Mouse (Mus musculus): ENCODE data around the gene Slit3. TPM values are rescaled to one million over a fixed set of nuclear protein-coding genes. Genes with fewer than 3 reads are reported as not detected.
A peak's percentile ranks its signal among the peaks of the same experiment; 100 is the strongest.

The Slit3 gene
- polyA plus RNA-seq, 1 experiment from 2014 or later, result 7.4 TPM

DNA sequence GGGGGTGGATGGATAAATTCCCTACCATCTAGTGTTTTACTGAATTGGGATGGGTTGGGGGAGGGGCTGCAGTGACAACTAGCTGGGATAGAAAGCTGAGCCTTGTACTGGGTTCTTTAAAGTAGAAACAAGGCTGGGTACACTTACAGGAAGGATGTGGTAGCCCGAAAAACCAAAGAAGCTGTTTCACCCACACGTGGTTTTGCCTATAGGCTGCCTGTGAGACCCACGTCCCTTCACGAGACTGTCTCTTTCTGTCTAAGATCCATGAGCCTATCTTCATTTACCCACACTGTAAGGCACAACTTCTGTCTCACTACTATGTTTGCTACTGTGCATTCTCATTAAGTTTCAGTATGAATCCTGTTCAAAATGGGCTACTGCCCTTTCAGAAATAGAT is 384.3 kb downstream of the Slit3 start:
- H3K27ac ChIP-seq (ENCODE audit: low read depth, low read length), result no peak overlapping the region
- ATAC-seq (replicated peaks; ENCODE audit: low FRiP score) (no peak), DNase-seq (ENCODE audit: low spot score) (no peak)
- no peak overlapping the region for H3K9ac ChIP-seq (ENCODE audit: low read length)
- H3K4me3 ChIP-seq (ENCODE audit: low read depth, low read length), result no peak overlapping the region
- no peak overlapping the region for H3K4me2 ChIP-seq (ENCODE audit: low read depth, low read length, severe bottlenecking)
- no peaks in the 10 kb centered on the region for H3K9me3 ChIP-seq (ENCODE audit: control insufficient read depth, low read length)
- peaks cover 16% of the 10 kb centered on the region; the same call in 1 of the 2 replicates for H3K4me1 ChIP-seq (replicated peaks; ENCODE audit: control insufficient read depth, insufficient read depth, low read length)
- no peaks in the 10 kb centered on the region; the same call in 1 of the 2 replicates for H3K27me3 ChIP-seq (ENCODE audit: control insufficient read depth, insufficient read depth, low read length)
- no peaks in the 10 kb centered on the region for H3K36me3 ChIP-seq (ENCODE audit: control insufficient read depth, insufficient read depth, low read length)
- 52% methylated on average over 4 of the region's 4 CpGs for WGBS

DNA sequence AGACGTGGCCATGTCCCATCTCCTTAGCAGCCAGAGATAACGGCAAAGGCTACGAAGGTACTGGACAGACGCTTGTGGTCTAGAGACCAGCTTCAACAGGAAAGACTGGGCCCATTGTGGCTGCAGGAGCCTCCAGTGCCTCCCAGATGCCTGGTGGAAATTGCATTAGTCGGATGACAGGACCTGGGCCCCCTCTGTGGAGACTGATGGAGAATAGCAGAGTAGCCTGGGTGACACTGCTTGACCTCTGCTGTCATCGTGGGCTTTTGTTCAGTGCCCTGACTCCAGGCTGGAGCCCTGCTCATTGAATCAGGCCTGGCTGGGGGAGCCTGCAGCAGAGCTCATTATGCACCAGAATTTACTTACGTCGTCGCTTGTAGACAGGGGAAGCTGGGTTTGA is 384.8 kb downstream of the Slit3 start:
- H3K36me3 ChIP-seq (ENCODE audit: control insufficient read depth, insufficient read depth, low read length), result no peaks in the 10 kb centered on the region
- H3K27ac ChIP-seq (ENCODE audit: low read depth, low read length), result no peak overlapping the region
- peaks cover 16% of the 10 kb centered on the region; the same call in 1 of the 2 replicates for H3K4me1 ChIP-seq (replicated peaks; ENCODE audit: control insufficient read depth, insufficient read depth, low read length)
- DNase-seq (ENCODE audit: low spot score), result no peak
- H3K4me3 ChIP-seq (ENCODE audit: low read depth, low read length), result no peak overlapping the region
- no peak overlapping the region for H3K4me2 ChIP-seq (ENCODE audit: low read depth, low read length, severe bottlenecking)
- H3K27me3 ChIP-seq (ENCODE audit: control insufficient read depth, insufficient read depth, low read length), result no peaks in the 10 kb centered on the region; the same call in 1 of the 2 replicates
- H3K9ac ChIP-seq (ENCODE audit: low read length), result no peak overlapping the region
- WGBS, result 11% methylated on average over 9 of the region's 9 CpGs
- peak; percentile 45 for ATAC-seq (replicated peaks; ENCODE audit: low FRiP score)
- H3K9me3 ChIP-seq (ENCODE audit: control insufficient read depth, low read length), result no peaks in the 10 kb centered on the region

DNA sequence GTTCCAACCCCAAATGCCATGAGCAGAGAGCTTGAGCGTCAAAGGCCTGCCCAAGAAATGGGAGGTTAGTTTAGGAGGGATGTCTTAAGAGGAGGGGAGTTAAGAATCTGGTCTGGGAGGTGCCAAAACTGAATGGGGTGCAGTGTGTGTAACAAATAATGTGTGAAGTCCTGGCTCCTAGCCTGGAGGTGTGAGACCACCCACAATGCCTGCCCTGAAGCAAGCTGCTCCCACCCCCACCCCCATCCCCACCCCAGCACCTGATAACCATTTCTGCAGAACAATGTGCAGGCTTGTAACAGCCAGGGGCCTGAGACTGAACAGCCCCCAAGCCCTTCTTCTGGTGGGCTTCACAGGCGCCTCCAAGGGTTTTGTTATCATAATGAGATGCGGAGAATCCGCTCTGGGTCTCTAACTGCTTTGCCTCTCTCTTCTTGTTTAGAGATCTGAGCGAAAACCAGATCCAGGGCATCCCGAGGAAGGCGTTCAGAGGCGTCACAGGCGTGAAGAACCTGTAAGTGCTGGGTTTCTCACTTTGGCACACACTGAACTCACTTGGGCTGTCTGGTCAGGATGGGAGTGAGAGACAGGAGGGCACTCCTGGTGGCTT is 386.9 kb downstream of the Slit3 start:
- no peak overlapping the region for H3K27ac ChIP-seq (ENCODE audit: low read depth, low read length)
- H3K9ac ChIP-seq (ENCODE audit: low read length), result no peak overlapping the region
- DNase-seq (ENCODE audit: low spot score) (no peak), ATAC-seq (replicated peaks; ENCODE audit: low FRiP score) (no peak)
- no peak overlapping the region for H3K4me3 ChIP-seq (ENCODE audit: low read depth, low read length)
- WGBS, result 23% methylated on average over 9 of the region's 9 CpGs
- peaks cover 16% of the 10 kb centered on the region; the same call in 1 of the 2 replicates for H3K4me1 ChIP-seq (replicated peaks; ENCODE audit: control insufficient read depth, insufficient read depth, low read length)
- no peaks in the 10 kb centered on the region for H3K36me3 ChIP-seq (ENCODE audit: control insufficient read depth, insufficient read depth, low read length)
- H3K4me2 ChIP-seq (ENCODE audit: low read depth, low read length, severe bottlenecking), result no peak overlapping the region
- no peaks in the 10 kb centered on the region; the same call in 1 of the 2 replicates for H3K27me3 ChIP-seq (ENCODE audit: control insufficient read depth, insufficient read depth, low read length)
- H3K9me3 ChIP-seq (ENCODE audit: control insufficient read depth, low read length), result no peaks in the 10 kb centered on the region

DNA sequence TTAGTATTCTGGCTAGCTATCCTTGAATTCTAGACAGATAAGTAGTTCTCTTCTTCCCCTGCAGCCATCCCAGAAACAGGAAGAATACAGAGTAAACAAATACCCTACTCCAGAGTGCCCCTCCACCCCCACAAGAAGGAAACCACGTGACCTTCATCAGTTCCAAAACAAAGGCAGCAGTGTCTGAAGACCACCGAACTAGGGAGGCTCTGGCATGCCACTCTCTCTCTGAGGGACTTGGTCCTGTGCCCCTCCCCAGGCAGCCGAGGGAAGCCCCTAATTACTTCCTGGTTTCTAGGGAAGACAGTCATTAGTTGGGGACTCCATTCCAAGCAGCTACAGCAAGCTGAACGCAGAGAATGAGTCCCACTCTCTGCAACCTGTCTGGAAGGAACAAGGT is 391.7 kb downstream of the Slit3 start:
- 2% methylated on average over 4 of the region's 4 CpGs for WGBS
- ATAC-seq (replicated peaks; ENCODE audit: low FRiP score), result peak; percentile 56
- peak; percentile 68 for DNase-seq (ENCODE audit: low spot score)
- Histone ChIP-seq H3K27ac (ENCODE audit: low read depth, low read length) (no peak overlapping the region), H3K9me3 (ENCODE audit: control insufficient read depth, low read length) (no peaks in the 10 kb centered on the region), H3K36me3 (ENCODE audit: control insufficient read depth, insufficient read depth, low read length) (no peaks in the 10 kb centered on the region), H3K4me1 (replicated peaks; ENCODE audit: control insufficient read depth, insufficient read depth, low read length) (peaks cover 21% of the 10 kb centered on the region; the same call in 1 of the 2 replicates), H3K27me3 (ENCODE audit: control insufficient read depth, insufficient read depth, low read length) (no peaks in the 10 kb centered on the region; the same call in 1 of the 2 replicates), H3K4me2 (ENCODE audit: low read depth, low read length, severe bottlenecking) (peak overlapping the region; percentile 0; the same call in 1 of the 2 replicates), H3K4me3 (ENCODE audit: low read depth, low read length) (no peak overlapping the region), H3K9ac (ENCODE audit: low read length) (no peak overlapping the region)

DNA sequence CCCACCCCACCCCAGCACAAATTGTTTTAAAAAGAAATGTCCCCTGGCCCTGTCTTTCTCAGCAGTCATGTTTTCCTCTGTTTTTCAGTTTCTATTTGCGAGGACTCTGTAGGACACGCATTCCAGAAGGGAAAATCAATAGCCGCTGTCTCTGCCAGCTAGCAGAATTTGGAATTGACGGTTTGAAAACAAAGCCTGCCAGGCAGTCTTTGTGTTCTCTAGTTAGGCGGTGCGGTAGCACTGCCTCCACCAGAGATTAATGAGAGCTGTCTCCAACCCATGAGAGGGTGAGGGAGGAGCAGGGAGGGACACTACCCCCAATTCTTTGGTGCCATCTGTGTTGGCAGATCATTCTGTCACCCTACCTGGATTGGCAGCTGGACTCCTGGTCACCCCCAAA is 392.3 kb downstream of the Slit3 start:
- Histone ChIP-seq H3K4me3 (ENCODE audit: low read depth, low read length) (no peak overlapping the region), H3K27me3 (ENCODE audit: control insufficient read depth, insufficient read depth, low read length) (no peaks in the 10 kb centered on the region; the same call in 1 of the 2 replicates), H3K36me3 (ENCODE audit: control insufficient read depth, insufficient read depth, low read length) (no peaks in the 10 kb centered on the region), H3K9me3 (ENCODE audit: control insufficient read depth, low read length) (no peaks in the 10 kb centered on the region), H3K4me2 (ENCODE audit: low read depth, low read length, severe bottlenecking) (peak overlapping the region; percentile 0; the same call in 1 of the 2 replicates), H3K4me1 (replicated peaks; ENCODE audit: control insufficient read depth, insufficient read depth, low read length) (peaks cover 17% of the 10 kb centered on the region; the same call in 1 of the 2 replicates), H3K27ac (ENCODE audit: low read depth, low read length) (no peak overlapping the region), H3K9ac (ENCODE audit: low read length) (no peak overlapping the region)
- WGBS, result 5% methylated on average over 6 of the region's 6 CpGs
- DNase-seq (ENCODE audit: low spot score), result no peak
- peak; percentile 31; the same call in 1 of the 2 replicates for ATAC-seq (replicated peaks; ENCODE audit: low FRiP score)

DNA sequence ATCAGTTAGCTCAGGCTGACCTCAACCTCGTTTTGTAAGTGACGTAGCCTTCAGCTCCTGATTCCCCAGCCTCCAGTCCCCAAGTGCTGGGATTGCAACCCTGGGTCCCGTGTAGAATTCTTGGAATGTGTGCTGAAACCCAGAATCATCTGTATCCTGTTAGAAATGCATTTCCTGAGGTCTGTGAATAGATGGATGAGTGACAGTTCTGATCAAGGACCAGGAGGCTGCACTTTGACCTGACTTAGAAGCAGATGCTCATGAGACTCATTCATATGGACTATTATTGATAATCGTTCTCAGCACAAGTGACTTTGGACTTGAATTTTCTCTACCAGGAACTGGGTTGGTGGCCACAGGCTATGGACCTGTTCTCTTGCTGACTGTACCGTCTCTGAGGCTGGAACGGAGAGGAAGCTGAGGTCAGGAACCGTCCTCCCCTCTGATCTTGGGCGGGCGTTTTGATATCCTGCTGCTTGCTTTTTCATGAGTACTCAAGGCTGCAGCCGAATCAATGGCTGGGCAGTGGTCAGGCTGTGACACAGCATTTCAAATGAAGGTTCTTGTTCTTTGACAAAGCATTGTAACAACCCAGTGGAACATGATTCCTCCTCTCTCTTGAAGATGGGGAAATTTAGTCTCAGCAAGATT is 401.9 kb downstream of the Slit3 start:
- H3K27ac ChIP-seq (ENCODE audit: low read depth, low read length), result no peak overlapping the region
- H3K4me3 ChIP-seq (ENCODE audit: low read depth, low read length), result no peak overlapping the region
- 40% methylated on average over 10 of the region's 10 CpGs for WGBS
- H3K4me1 ChIP-seq (replicated peaks; ENCODE audit: control insufficient read depth, insufficient read depth, low read length), result peaks cover 16% of the 10 kb centered on the region
- no peak overlapping the region for H3K4me2 ChIP-seq (ENCODE audit: low read depth, low read length, severe bottlenecking)
- no peaks in the 10 kb centered on the region for H3K27me3 ChIP-seq (ENCODE audit: control insufficient read depth, insufficient read depth, low read length)
- no peaks in the 10 kb centered on the region for H3K36me3 ChIP-seq (ENCODE audit: control insufficient read depth, insufficient read depth, low read length)
- H3K9ac ChIP-seq (ENCODE audit: low read length), result no peak overlapping the region
- H3K9me3 ChIP-seq (ENCODE audit: control insufficient read depth, low read length), result no peaks in the 10 kb centered on the region
- DNase-seq (ENCODE audit: low spot score), result no peak
- no peak for ATAC-seq (replicated peaks; ENCODE audit: low FRiP score)

DNA sequence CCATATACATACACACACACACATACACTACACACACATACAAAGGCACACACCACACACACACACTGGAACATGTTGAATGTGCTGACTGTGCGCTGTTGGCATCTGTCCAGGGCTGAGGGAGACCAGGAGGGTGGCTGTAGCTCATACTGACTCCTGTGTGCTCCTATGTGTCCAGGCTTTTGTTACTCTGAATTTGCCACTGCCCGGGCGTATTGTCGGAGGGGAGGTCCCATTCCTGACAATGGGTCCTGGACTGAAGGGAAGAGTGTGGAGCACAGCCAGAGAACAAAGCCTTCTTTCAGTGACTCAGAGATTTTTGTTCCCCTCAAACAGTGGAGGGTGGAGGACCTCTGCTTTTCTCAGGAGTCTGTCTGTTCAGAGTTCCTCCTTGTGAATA is 402.7 kb downstream of the Slit3 start:
- ATAC-seq (replicated peaks; ENCODE audit: low FRiP score) (peak; percentile 22; the same call in 1 of the 2 replicates), DNase-seq (ENCODE audit: low spot score) (no peak)
- Histone ChIP-seq H3K27me3 (ENCODE audit: control insufficient read depth, insufficient read depth, low read length) (no peaks in the 10 kb centered on the region), H3K36me3 (ENCODE audit: control insufficient read depth, insufficient read depth, low read length) (no peaks in the 10 kb centered on the region), H3K4me2 (ENCODE audit: low read depth, low read length, severe bottlenecking) (no peak overlapping the region), H3K9ac (ENCODE audit: low read length) (no peak overlapping the region), H3K27ac (ENCODE audit: low read depth, low read length) (no peak overlapping the region), H3K9me3 (ENCODE audit: control insufficient read depth, low read length) (no peaks in the 10 kb centered on the region), H3K4me3 (ENCODE audit: low read depth, low read length) (no peak overlapping the region), H3K4me1 (replicated peaks; ENCODE audit: control insufficient read depth, insufficient read depth, low read length) (peaks cover 23% of the 10 kb centered on the region)
- 26% methylated on average over 4 of the region's 4 CpGs for WGBS

DNA sequence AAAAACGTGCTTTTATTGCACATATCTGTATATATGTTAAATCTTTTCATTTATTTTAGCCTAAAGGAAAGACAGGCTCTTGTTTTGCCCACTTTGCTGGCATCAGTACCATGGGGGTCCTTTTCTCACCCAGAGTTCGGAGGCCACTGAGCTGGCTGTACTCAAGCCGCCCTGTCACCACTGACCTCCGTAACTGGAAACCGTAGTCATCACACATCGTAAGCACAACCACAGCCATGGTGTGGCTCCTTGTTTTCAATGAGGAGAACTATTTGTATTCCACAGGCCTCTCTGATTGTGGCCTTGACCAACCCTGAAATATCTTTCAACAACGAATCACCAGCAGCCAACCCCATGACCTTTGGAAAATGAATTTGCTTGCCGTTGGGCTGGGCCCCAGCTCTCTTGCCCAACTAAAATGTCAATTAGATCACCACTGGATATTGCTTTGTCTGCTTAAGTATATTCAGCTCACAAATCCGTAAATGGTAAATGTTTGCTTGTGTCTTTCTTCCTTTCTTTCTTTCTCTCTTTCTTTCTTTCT is 405.3 kb downstream of the Slit3 start:
- H3K9ac ChIP-seq (ENCODE audit: low read length), result no peak overlapping the region
- H3K36me3 ChIP-seq (ENCODE audit: control insufficient read depth, insufficient read depth, low read length), result no peaks in the 10 kb centered on the region
- H3K4me1 ChIP-seq (replicated peaks; ENCODE audit: control insufficient read depth, insufficient read depth, low read length), result peaks cover 23% of the 10 kb centered on the region
- H3K4me3 ChIP-seq (ENCODE audit: low read depth, low read length), result no peak overlapping the region
- no peaks in the 10 kb centered on the region for H3K27me3 ChIP-seq (ENCODE audit: control insufficient read depth, insufficient read depth, low read length)
- H3K9me3 ChIP-seq (ENCODE audit: control insufficient read depth, low read length), result no peaks in the 10 kb centered on the region
- H3K27ac ChIP-seq (ENCODE audit: low read depth, low read length), result no peak overlapping the region
- no peak for DNase-seq (ENCODE audit: low spot score)
- no peak for ATAC-seq (replicated peaks; ENCODE audit: low FRiP score)
- 81% methylated on average over 9 of the region's 9 CpGs for WGBS
- H3K4me2 ChIP-seq (ENCODE audit: low read depth, low read length, severe bottlenecking), result no peak overlapping the region
